Mouse (Mus musculus) MN1 (cell line): Measurements from ENCODE around the gene Spaca4.

ENCODE experiments used
- DNase-seq: peaks from one replicate; pipeline ENCODE4 v3.0.0-alpha.2; 2016; ENCODE audit warnings: low spot score

Spaca4 gene

GRCm38 (mm10) chr7:45725713-45726112, at the start of gene Spaca4:
Gene Spaca4, minus strand, starts transcription at chr7:45725813.
- no peak for DNase-seq

GRCm38 (mm10) chr7:45775237-45775636, 49.6 kb upstream of the Spaca4 start:
- no peak for DNase-seq

GRCm38 (mm10) chr7:45771101-45771500, 45.5 kb upstream of the Spaca4 start:
- peak; percentile 33 for DNase-seq

- no peak for DNase-seq
Measured at GRCm38 (mm10) chr7:45770427-45771082, 44.9 kb upstream of the Spaca4 start.

GRCm38 (mm10) chr7:45767500-45767899, 41.9 kb upstream of the Spaca4 start:
- no peak for DNase-seq

GRCm38 (mm10) chr7:45766764-45767163, 41.2 kb upstream of the Spaca4 start:
- no peak for DNase-seq

- no peak for DNase-seq
Measured at GRCm38 (mm10) chr7:45765995-45766394, 40.4 kb upstream of the Spaca4 start.

- no peak for DNase-seq
Measured at GRCm38 (mm10) chr7:45760151-45760550, 34.5 kb upstream of the Spaca4 start.

- DNase-seq = peak; percentile 28
Measured at GRCm38 (mm10) chr7:45759400-45759799, 33.8 kb upstream of the Spaca4 start.

- DNase-seq = no peak
Measured at GRCm38 (mm10) chr7:45755703-45756102, 30.1 kb upstream of the Spaca4 start.

GRCm38 (mm10) chr7:45750162-45750561, 24.5 kb upstream of the Spaca4 start:
- no peak for DNase-seq

GRCm38 (mm10) chr7:45749401-45749800, 23.8 kb upstream of the Spaca4 start:
- DNase-seq = no peak

GRCm38 (mm10) chr7:45748110-45748509, 22.5 kb upstream of the Spaca4 start:
- no peak for DNase-seq

- no peak for DNase-seq
Measured at GRCm38 (mm10) chr7:45747450-45747849, 21.8 kb upstream of the Spaca4 start.

- DNase-seq = no peak
Measured at GRCm38 (mm10) chr7:45746518-45746917, 20.9 kb upstream of the Spaca4 start.

GRCm38 (mm10) chr7:45744387-45744786, 18.8 kb upstream of the Spaca4 start:
- peak; percentile 83 for DNase-seq

- DNase-seq = no peak
Measured at GRCm38 (mm10) chr7:45742338-45742737, 16.7 kb upstream of the Spaca4 start.

GRCm38 (mm10) chr7:45741777-45742176, 16.2 kb upstream of the Spaca4 start:
- DNase-seq = no peak

- DNase-seq = no peak
Measured at GRCm38 (mm10) chr7:45741308-45741707, 15.7 kb upstream of the Spaca4 start.

- DNase-seq = no peak
Measured at GRCm38 (mm10) chr7:45739820-45740219, 14.2 kb upstream of the Spaca4 start.

- peak; percentile 86 for DNase-seq
Measured at GRCm38 (mm10) chr7:45739162-45739763, 13.7 kb upstream of the Spaca4 start.

GRCm38 (mm10) chr7:45733477-45733876, 7.9 kb upstream of the Spaca4 start:
- DNase-seq = no peak

- DNase-seq = no peak
Measured at GRCm38 (mm10) chr7:45730727-45731431, 5.3 kb upstream of the Spaca4 start.
